In the genomic region with DNA sequence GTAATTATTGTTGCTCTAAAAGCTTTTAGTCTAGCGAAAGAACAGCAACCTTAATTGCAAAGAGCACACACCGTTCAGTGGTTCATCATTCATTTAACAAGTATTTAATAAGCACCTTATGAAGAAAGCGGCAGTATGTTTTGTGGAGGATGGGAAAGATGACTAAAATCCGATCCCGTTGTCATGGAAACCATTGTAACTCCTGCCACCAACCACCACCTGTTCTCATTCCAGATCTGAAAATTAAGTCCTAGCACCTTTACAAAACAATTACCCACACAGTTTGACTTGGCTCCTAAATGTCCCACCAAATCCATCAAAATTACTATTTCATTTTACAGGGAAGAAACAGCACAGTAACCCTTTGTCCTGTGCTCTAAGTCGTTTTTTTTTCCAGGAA, we compare ENCODE assay signal across 8 mouse cellular contexts. TPM values are rescaled to one million over a fixed set of nuclear protein-coding genes. Genes with fewer than 3 reads are reported as not detected.
DNase-seq lines count a peak whose midpoint lies in the region; ATAC-seq and TF ChIP-seq lines count a peak whose summit lies in the region.

No protein-coding gene starts in this region.

- peak overlapping the region; percentile 45; the same call in 1 of the 2 replicates for H3K27ac ChIP-seq in lung, embryonic 16.5 days (ENCODE audit: low read length)
- H3K27ac ChIP-seq in embryonic facial prominence, embryonic 10.5 days (replicated peaks), result peak overlapping the region; percentile 93
- no peak overlapping the region for H3K27ac ChIP-seq in intestine, embryonic 16.5 days (ENCODE audit: low read length)

- no peak for TF ChIP-seq POLR2A in myocyte (IDR thresholded peaks at IDR 0.05; ENCODE audit: insufficient read length, low read depth)

- H3K27me3 ChIP-seq in lung, embryonic 16.5 days (ENCODE audit: control insufficient read depth, insufficient read depth, low read depth, low read length), result no peaks in the 10 kb centered on the region
- H3K27me3 ChIP-seq in embryonic facial prominence, embryonic 10.5 days (replicated peaks; ENCODE audit: low read depth, poor library complexity, severe bottlenecking), result no peaks in the 10 kb centered on the region
- no peaks in the 10 kb centered on the region for H3K27me3 ChIP-seq in intestine, embryonic 16.5 days (replicated peaks; ENCODE audit: control insufficient read depth, insufficient read depth, low read length)
- H3K27me3 ChIP-seq in myocyte (ENCODE audit: control insufficient read depth, insufficient read depth, insufficient read length), result no peaks in the 10 kb centered on the region

- no peaks in the 10 kb centered on the region for H3K36me3 ChIP-seq in lung, embryonic 16.5 days (ENCODE audit: control insufficient read depth, insufficient read depth, low read length)
- no peaks in the 10 kb centered on the region for H3K36me3 ChIP-seq in embryonic facial prominence, embryonic 10.5 days (replicated peaks)
- H3K36me3 ChIP-seq in intestine, embryonic 16.5 days (ENCODE audit: control insufficient read depth, insufficient read depth, low read length), result no peaks in the 10 kb centered on the region
- no peaks in the 10 kb centered on the region for H3K36me3 ChIP-seq in myocyte (ENCODE audit: control insufficient read depth, insufficient read depth)

- peak overlapping the region; percentile 64 for H3K4me2 ChIP-seq in lung, embryonic 16.5 days (ENCODE audit: low read depth, low read length)
- peak overlapping the region; percentile 64 for H3K4me2 ChIP-seq in intestine, embryonic 16.5 days (ENCODE audit: low read depth, low read length)
- H3K4me2 ChIP-seq in myocyte (ENCODE audit: low read depth), result peak overlapping the region; percentile 70

- peak overlapping the region; percentile 61 for H3K9ac ChIP-seq in lung, embryonic 16.5 days (ENCODE audit: low read length)
- H3K9ac ChIP-seq in intestine, embryonic 16.5 days (ENCODE audit: low read depth, low read length), result 0 out of 2 replicates have a peak overlapping the region, but pooled peaks have one; percentile 43

- WGBS in lung, embryonic 16.5 days, result 44% methylated on average over 6 of the region's 6 CpGs
- WGBS in embryonic facial prominence, embryonic 10.5 days, result 45% methylated on average over 6 of the region's 6 CpGs
- WGBS in intestine, embryonic 16.5 days, result 43% methylated on average over 6 of the region's 6 CpGs

- H3ac ChIP-seq in myocyte (ENCODE audit: control insufficient read depth, insufficient read length), result no peak overlapping the region

- H3K4me1 ChIP-seq in lung, embryonic 16.5 days (replicated peaks; ENCODE audit: control insufficient read depth, insufficient read depth, low read length), result peaks cover 10% of the 10 kb centered on the region
- peaks cover 28% of the 10 kb centered on the region for H3K4me1 ChIP-seq in embryonic facial prominence, embryonic 10.5 days
- H3K4me1 ChIP-seq in intestine, embryonic 16.5 days (ENCODE audit: control insufficient read depth, insufficient read depth, low read length), result peaks cover 4% of the 10 kb centered on the region; the same call in 1 of the 2 replicates

- no peaks in the 10 kb centered on the region for H3K79me2 ChIP-seq in myocyte (ENCODE audit: control insufficient read depth, insufficient read depth)

- peak overlapping the region; percentile 55 for H3K4me3 ChIP-seq in lung, embryonic 16.5 days (ENCODE audit: low read length)
- H3K4me3 ChIP-seq in embryonic facial prominence, embryonic 10.5 days, result peak overlapping the region; percentile 57
- no peak overlapping the region for H3K4me3 ChIP-seq in intestine, embryonic 16.5 days (ENCODE audit: low read length)
- H3K4me3 ChIP-seq in myocyte, result peak overlapping the region; percentile 45

- no peak for DNase-seq in lung, postnatal 36 days
- DNase-seq in embryonic facial prominence, embryonic 10.5 days (ENCODE audit: low spot score), result no peak
- DNase-seq in urinary bladder, postnatal 14 days (ENCODE audit: low spot score), result no peak
- DNase-seq in frontal cortex, postnatal 14 days (ENCODE audit: low spot score in 2 of 2), result no peak
- no peak for DNase-seq in T-cell, adult 2 months (ENCODE audit: low spot score)

- no peak for ATAC-seq in lung, embryonic 16.5 days (ENCODE audit: low read depth)
- no peak for ATAC-seq in intestine, embryonic 16.5 days

- H3K9me3 ChIP-seq in lung, embryonic 16.5 days (ENCODE audit: control insufficient read depth, low read length), result no peaks in the 10 kb centered on the region
- no peaks in the 10 kb centered on the region for H3K9me3 ChIP-seq in embryonic facial prominence, embryonic 10.5 days
- H3K9me3 ChIP-seq in intestine, embryonic 16.5 days (ENCODE audit: control insufficient read depth, low read length), result no peaks in the 10 kb centered on the region

TF ChIP-seq in myocyte, 11 proteins besides CTCF, POLR2A, EP300 and RAD21:
- no peak for TF ChIP-seq MYOD1 (IDR thresholded peaks at IDR 0.05; ENCODE audit: control insufficient read depth in 1 of 3, insufficient read length in 2 of 3, low read depth in 2 of 3)
- no peak for TF ChIP-seq USF1 (IDR thresholded peaks at IDR 0.05; ENCODE audit: low read depth)
TF ChIP-seq in myocyte: peak in this region for 0.

RNA-seq across cellular contexts. Expression of a gene that starts 0.7 kb away (rescaled TPM):
- 15.6 and 16.0 TPM in 2 replicates for polyA plus RNA-seq in lung, embryonic 16.5 days (2015; fragmentation: Nextera tagmentation; extraction: Ambion mirVana)
- polyA plus RNA-seq in embryonic facial prominence, embryonic 10.5 days (2016; fragmentation: Nextera tagmentation; extraction: Ambion mirVana), result 17.7 and 17.9 TPM in 2 replicates
- 6.2 and 6.6 TPM in 2 replicates for polyA plus RNA-seq in intestine, embryonic 16.5 days (2015; fragmentation: Nextera tagmentation; extraction: Ambion mirVana)
- 5.5 TPM for polyA plus RNA-seq in myocyte (2012; fragmentation: generic; extraction: Trizol)

RNA-seq across cellular contexts. Expression of a gene that starts 29.1 kb away (rescaled TPM):
- polyA plus RNA-seq in lung, embryonic 16.5 days (2015; fragmentation: Nextera tagmentation; extraction: Ambion mirVana), result 1,483 and 1,593 TPM in 2 replicates
- polyA plus RNA-seq in embryonic facial prominence, embryonic 10.5 days (2016; fragmentation: Nextera tagmentation; extraction: Ambion mirVana), result 1,878 and 2,201 TPM in 2 replicates
- 558 and 560 TPM in 2 replicates for polyA plus RNA-seq in intestine, embryonic 16.5 days (2015; fragmentation: Nextera tagmentation; extraction: Ambion mirVana)
- 6.3 TPM for polyA plus RNA-seq in myocyte (2012; fragmentation: generic; extraction: Trizol)

RNA-seq across cellular contexts. Expression of a gene that starts 55.2 kb away (rescaled TPM):
- polyA plus RNA-seq in lung, embryonic 16.5 days (2015; fragmentation: Nextera tagmentation; extraction: Ambion mirVana), result 5.4 and 5.7 TPM in 2 replicates
- 0.26 and 0.34 TPM in 2 replicates for polyA plus RNA-seq in embryonic facial prominence, embryonic 10.5 days (2016; fragmentation: Nextera tagmentation; extraction: Ambion mirVana)
- 358 and 408 TPM in 2 replicates for polyA plus RNA-seq in intestine, embryonic 16.5 days (2015; fragmentation: Nextera tagmentation; extraction: Ambion mirVana)
- 0.29 TPM for polyA plus RNA-seq in myocyte (2012; fragmentation: generic; extraction: Trizol)

Comparison
In these comparisons a context has a peak if more than half of its experiments do, and no peak if none do; other contexts are left out.
1. RNA of a gene that starts 29.1 kb away (polyA plus RNA-seq): 1,878 to 2,201 TPM in embryonic facial prominence, embryonic 10.5 days, 1,483 to 1,593 TPM in lung, embryonic 16.5 days and 558 to 560 TPM in intestine, embryonic 16.5 days; 6.3 TPM in myocyte (single experiment); every median in the first group is over 10 times any median in the second.
2. RNA of a gene that starts 55.2 kb away (polyA plus RNA-seq): 358 to 408 TPM in intestine, embryonic 16.5 days; 5.4 to 5.7 TPM in lung, embryonic 16.5 days, 0.26 to 0.34 TPM in embryonic facial prominence, embryonic 10.5 days and 0.29 TPM in myocyte (single experiment); every median in the first group is over 10 times any median in the second.
3. Peak in every context shown above with its lines, with median percentiles within 50 percentile points of each other: H3K4me2 ChIP-seq.